Mouse (Mus musculus): Measurements from ENCODE around the gene Ly6g6d. TPM values are rescaled to one million over a fixed set of nuclear protein-coding genes. Genes with fewer than 3 reads are reported as not detected.

Gene Ly6g6d
- polyA plus RNA-seq (2017; shearing (Covaris generic)), result not detected

GRCm38 (mm10) chr17:35077786-35078233, at the start of gene Ly6g6d:
Gene Ly6g6d, minus strand, starts transcription at chr17:35078065.

GRCm38 (mm10) chr17:35126206-35126611, 48.3 kb upstream of the Ly6g6d start, which contains the start of gene D17H6S53E:
Gene D17H6S53E, plus strand, starts transcription at chr17:35126373.

GRCm38 (mm10) chr17:35121871-35122303, 44.0 kb upstream of the Ly6g6d start, which contains the start of gene Csnk2b:
Gene Csnk2b, minus strand, starts transcription at chr17:35122053.

GRCm38 (mm10) chr17:35121143-35121799, 43.4 kb upstream of the Ly6g6d start, which contains the start of gene Gpank1:
Gene Gpank1, plus strand, starts transcription at chr17:35121455.

GRCm38 (mm10) chr17:35115046-35116019, 37.5 kb upstream of the Ly6g6d start, which contains the start of gene Ly6g5b:
Gene Ly6g5b, minus strand, starts transcription at chr17:35115428.

GRCm38 (mm10) chr17:35108097-35108496, 30.2 kb upstream of the Ly6g6d start, which contains the start of gene Ly6g5c:
Gene Ly6g5c, plus strand, starts transcription at chr17:35108279.

GRCm38 (mm10) chr17:35088825-35089644, 11.2 kb upstream of the Ly6g6d start, which contains the start of gene Abhd16a:
Gene Abhd16a, plus strand, starts transcription at chr17:35089263.

GRCm38 (mm10) chr17:35085208-35085865, 7.5 kb upstream of the Ly6g6d start, which contains the start of gene Ly6g6f:
Gene Ly6g6f, minus strand, starts transcription at chr17:35085610.

GRCm38 (mm10) chr17:35076507-35077176, 1.2 kb downstream of the Ly6g6d start, which contains the start of gene Ly6g6e:
Gene Ly6g6e, plus strand, starts transcription at chr17:35076902.

GRCm38 (mm10) chr17:35066084-35066483, 11.8 kb downstream of the Ly6g6d start, which contains the start of gene Mpig6b:
Gene Mpig6b, minus strand, starts transcription at chr17:35066184.

GRCm38 (mm10) chr17:35064951-35065947, 12.6 kb downstream of the Ly6g6d start, which contains the start of gene Ly6g6c:
Gene Ly6g6c, plus strand, starts transcription at chr17:35065388.

GRCm38 (mm10) chr17:35058911-35059892, 18.7 kb downstream of the Ly6g6d start, which contains the start of gene Ddah2:
Gene Ddah2, plus strand, starts transcription at chr17:35059035.

GRCm38 (mm10) chr17:35049561-35050016, 28.3 kb downstream of the Ly6g6d start, which contains the start of gene Clic1:
Gene Clic1, plus strand, starts transcription at chr17:35049966.

GRCm38 (mm10) chr17:35046681-35047455, 31.0 kb downstream of the Ly6g6d start, which contains the start of gene Msh5:
Gene Msh5, minus strand, starts transcription at chr17:35046745.

GRCm38 (mm10) chr17:35027277-35028068, 50.4 kb downstream of the Ly6g6d start, which contains the start of gene Sapcd1:
Gene Sapcd1, minus strand, starts transcription at chr17:35028016.

